Mouse (Mus musculus) kidney, postnatal 0 days (tissue): ENCODE measurements around the gene Nrgn. TPM values are rescaled to one million over a fixed set of nuclear protein-coding genes. Genes with fewer than 3 reads are reported as not detected.

Source experiments
- ATAC-seq: fragments of 200-750 bp; cut with Nextera tagmentation; replicated peaks from 2 replicates; pipeline ENCODE4 v1.8.0; 2017; ENCODE audit warnings: low read depth, moderate number of reproducible peaks, moderate TSS enrichment, moderate library complexity; ENCODE audit not compliant: low FRiP score
- DNase-seq: peaks from one replicate; pipeline ENCODE4 v3.0.0-alpha.2; 2016; ENCODE audit warnings: low spot score
- H3K27ac ChIP-seq: fragments of 300-500 bp; sonication (generic); 2 replicates; pipeline ENCODE4 v1.5.1; 2014; ENCODE audit warnings: mild to moderate bottlenecking
- H3K27me3 ChIP-seq: fragments of 300-500 bp; sonication (generic); 2 replicates; pipeline ENCODE4 v1.6.1; 2014; ENCODE audit warnings: low read length, mixed read lengths; ENCODE audit not compliant: insufficient read depth
- H3K36me3 ChIP-seq: fragments of 300-500 bp; sonication (generic); 2 replicates; pipeline ENCODE4 v1.6.1; 2014; ENCODE audit warnings: low read length, mixed read lengths; ENCODE audit not compliant: insufficient read depth
- H3K4me1 ChIP-seq: fragments of 300-500 bp; sonication (generic); replicated peaks from 2 replicates; pipeline ENCODE4 v1.6.1; 2014; ENCODE audit warnings: antibody characterized with exemption, low read length, mixed read lengths; ENCODE audit not compliant: insufficient read depth
- H3K4me2 ChIP-seq: fragments of 300-500 bp; sonication (generic); 2 replicates; pipeline ENCODE4 v1.6.1; 2014; ENCODE audit warnings: mild to moderate bottlenecking, low read length, moderate library complexity, mixed read lengths
- H3K4me3 ChIP-seq: fragments of 300-500 bp; sonication (generic); replicated peaks from 2 replicates; pipeline ENCODE4 v1.5.1; 2014; ENCODE audit warnings: low read depth, low read length
- H3K9ac ChIP-seq: fragments of 300-500 bp; sonication (generic); 2 replicates; pipeline ENCODE4 v1.6.1; 2014; ENCODE audit warnings: low read depth, low read length
- H3K9me3 ChIP-seq: fragments of 300-500 bp; sonication (generic); replicated peaks from 2 replicates; pipeline ENCODE4 v1.6.1; 2016; ENCODE audit warnings: low read length, inconsistent platforms, mixed read lengths
- CTCF ChIP-seq: IDR thresholded peaks from 2 replicates; pipeline ENCODE4 v1.5.1; 2016; ENCODE audit warnings: antibody characterized with exemption, low read depth, mild to moderate bottlenecking, moderate library complexity
- WGBS: fragments of 180-500 bp; shearing (Covaris S2); extraction: QIAGEN DNeasy Blood & Tissue Kit; methylation state at CpG from one replicate; pipeline ENCODE4 v1.1.7; 2014; 5-methylcytosine and 5-hydroxymethylcytosine counted together
- polyA plus RNA-seq: library from polyadenylated mRNA; unstranded; fragments of >200 nt; fragmentation: Nextera tagmentation; extraction: Ambion mirVana; gene quantifications from 2 replicates; pipeline ENCODE4 v1.2.1, GENCODE M21; 2015

Gene Nrgn
- polyA plus RNA-seq, 1 experiment from 2014 or later: 3.3 TPM

DNA sequence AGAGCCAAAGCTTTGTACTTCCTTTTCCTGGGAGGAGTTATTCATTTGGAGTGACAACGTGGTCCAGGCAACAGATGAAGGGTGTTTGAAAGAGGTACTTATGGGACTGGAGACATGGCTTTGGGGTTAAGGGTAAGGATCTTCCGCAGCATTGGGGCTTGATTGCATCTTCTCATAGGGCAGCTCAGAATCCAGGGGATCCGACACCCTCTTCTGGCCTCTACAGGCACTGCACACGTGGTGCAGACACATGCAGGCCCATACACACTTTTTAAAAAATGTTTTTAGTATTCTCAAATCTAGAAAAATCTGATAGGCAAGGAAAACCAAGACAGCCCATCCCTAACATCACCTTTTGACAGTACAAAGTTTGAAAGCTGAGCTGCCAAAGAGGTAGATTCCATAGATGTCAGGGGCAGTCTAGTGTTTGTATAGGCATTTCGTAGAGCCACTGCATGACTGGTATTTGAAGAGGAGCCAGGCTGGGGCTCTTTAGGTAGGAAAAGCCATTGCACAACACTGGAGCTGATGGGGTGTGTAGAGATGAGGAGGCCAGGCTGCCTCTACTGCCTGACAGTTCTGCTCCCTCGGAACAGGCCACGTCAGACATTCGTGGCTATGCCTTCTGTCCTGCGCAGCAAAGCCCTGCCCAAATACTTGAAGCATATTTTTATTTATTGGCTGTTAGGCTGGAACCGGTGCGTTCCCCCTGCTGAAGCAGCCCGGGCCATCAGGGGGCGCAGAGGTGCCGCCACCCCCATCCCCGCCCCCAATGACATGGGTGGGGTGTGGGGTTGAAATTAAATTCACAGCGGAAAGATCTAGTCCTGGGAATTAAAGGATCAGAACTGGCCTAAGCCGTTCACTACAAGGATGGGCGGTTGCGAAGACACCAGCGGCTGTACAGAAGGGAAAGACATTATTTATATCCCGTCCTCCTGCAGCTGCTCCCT is 26.0 kb downstream of the Nrgn start:
- ATAC-seq (no peak), DNase-seq (no peak)
- TF ChIP-seq CTCF: peak; percentile 48; the same call in 1 of the 2 replicates

DNA sequence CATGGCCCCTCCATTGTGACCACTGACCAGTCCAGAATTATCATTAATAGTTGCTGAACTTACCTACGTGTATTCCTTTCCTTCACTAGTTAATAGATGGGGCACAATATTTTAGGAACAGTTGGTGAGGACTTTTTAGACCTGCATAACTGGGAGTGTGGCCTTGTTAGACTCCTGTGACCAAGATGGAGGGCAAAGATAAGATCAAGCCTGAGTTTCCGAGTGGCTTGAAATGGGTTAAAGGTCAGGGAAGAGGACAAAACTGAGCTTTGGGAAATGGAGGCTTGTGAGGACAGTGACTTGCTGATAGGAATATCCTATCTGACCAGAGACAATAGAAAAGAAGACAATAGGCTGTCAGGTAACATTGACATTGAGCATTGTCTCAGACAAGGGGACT is 27.2 kb downstream of the Nrgn start:
- H3K27ac ChIP-seq: no peak overlapping the region
- peaks cover 5% of the 10 kb centered on the region; the same call in 1 of the 2 replicates for H3K36me3 ChIP-seq
- H3K27me3 ChIP-seq: peaks cover 7% of the 10 kb centered on the region; the same call in 1 of the 2 replicates
- WGBS: 86% methylated on average over 2 of the region's 2 CpGs
- peaks cover 13% of the 10 kb centered on the region; the same call in 1 of the 2 replicates for H3K4me1 ChIP-seq
- ATAC-seq (no peak), DNase-seq (no peak)
- TF ChIP-seq CTCF: no peak
- no peak overlapping the region for H3K4me2 ChIP-seq
- H3K9me3 ChIP-seq: no peaks in the 10 kb centered on the region
- H3K9ac ChIP-seq: no peak overlapping the region
- H3K4me3 ChIP-seq: no peak overlapping the region

More for the DNA sequence above, 26.0 kb downstream of the Nrgn start:
- Histone ChIP-seq H3K9ac (peak overlapping the region; percentile 32; the same call in 1 of the 2 replicates), H3K9me3 (no peaks in the 10 kb centered on the region), H3K36me3 (peaks cover 3% of the 10 kb centered on the region; the same call in 1 of the 2 replicates), H3K4me1 (peaks cover 15% of the 10 kb centered on the region; the same call in 1 of the 2 replicates), H3K27me3 (peaks cover 7% of the 10 kb centered on the region; the same call in 1 of the 2 replicates), H3K4me3 (peak overlapping the region; percentile 37), H3K27ac (peak overlapping the region; percentile 60), H3K4me2 (peak overlapping the region; percentile 71)
- WGBS: 26% methylated on average over 21 of the region's 21 CpGs

DNA sequence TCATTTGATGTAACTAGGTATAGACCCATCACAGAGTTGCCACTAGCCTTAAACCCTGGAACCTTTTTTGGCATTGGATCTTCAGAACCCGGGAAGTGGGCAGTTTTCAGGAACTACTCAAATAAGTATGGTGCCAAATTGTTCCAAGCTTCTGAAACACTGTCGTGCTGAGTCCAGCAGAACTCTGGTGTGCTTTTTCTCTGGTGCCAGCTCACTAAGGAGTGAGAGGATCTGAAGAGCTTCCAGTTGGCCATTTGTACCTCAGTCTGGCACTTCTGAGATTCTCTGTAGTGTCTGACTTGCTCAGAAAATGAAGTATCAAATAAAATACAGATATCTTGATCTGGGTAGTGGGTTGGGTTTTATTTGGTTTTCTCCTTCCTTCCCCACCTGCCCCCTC is 32.7 kb downstream of the Nrgn start:
- peaks cover 22% of the 10 kb centered on the region; the same call in 1 of the 2 replicates for H3K36me3 ChIP-seq
- H3K27me3 ChIP-seq: no peaks in the 10 kb centered on the region
- TF ChIP-seq CTCF: no peak
- no peaks in the 10 kb centered on the region for H3K9me3 ChIP-seq
- H3K27ac ChIP-seq: no peak overlapping the region
- ATAC-seq (no peak), DNase-seq (no peak)
- no peak overlapping the region for H3K9ac ChIP-seq
- no peak overlapping the region for H3K4me3 ChIP-seq
- no peaks in the 10 kb centered on the region for H3K4me1 ChIP-seq
- no peak overlapping the region for H3K4me2 ChIP-seq
- 90% methylated on average over 2 of the region's 2 CpGs for WGBS

DNA sequence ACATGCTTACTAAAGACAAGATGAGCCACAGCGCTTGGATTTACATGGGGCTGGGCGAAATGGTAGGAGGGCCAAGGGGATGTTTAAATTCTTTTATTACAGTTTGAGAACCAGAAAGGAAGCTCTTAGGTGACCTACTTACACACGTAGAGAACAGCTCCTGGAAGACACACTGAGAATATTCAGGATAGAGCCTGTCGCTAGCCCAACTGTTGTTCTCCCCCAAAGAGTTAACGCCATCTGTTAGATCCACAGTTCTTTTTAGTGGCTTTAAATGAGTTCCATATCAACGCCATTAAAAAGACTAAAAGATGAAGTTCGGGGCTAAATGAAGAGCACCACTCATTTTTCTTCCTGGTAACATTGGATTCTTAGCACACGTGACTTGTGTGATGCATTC is 33.7 kb downstream of the Nrgn start:
- Histone ChIP-seq H3K27me3 (no peaks in the 10 kb centered on the region), H3K27ac (no peak overlapping the region), H3K9ac (no peak overlapping the region), H3K4me2 (no peak overlapping the region), H3K9me3 (no peaks in the 10 kb centered on the region), H3K4me1 (0 out of 2 replicates have a peak, but pooled peaks cover 3% of the 10 kb centered on the region), H3K36me3 (0 out of 2 replicates have a peak, but pooled peaks cover 22% of the 10 kb centered on the region), H3K4me3 (no peak overlapping the region)
- DNase-seq (no peak), ATAC-seq (no peak)
- no peak for TF ChIP-seq CTCF
- 95% methylated on average over 8 of the region's 8 CpGs for WGBS

DNA sequence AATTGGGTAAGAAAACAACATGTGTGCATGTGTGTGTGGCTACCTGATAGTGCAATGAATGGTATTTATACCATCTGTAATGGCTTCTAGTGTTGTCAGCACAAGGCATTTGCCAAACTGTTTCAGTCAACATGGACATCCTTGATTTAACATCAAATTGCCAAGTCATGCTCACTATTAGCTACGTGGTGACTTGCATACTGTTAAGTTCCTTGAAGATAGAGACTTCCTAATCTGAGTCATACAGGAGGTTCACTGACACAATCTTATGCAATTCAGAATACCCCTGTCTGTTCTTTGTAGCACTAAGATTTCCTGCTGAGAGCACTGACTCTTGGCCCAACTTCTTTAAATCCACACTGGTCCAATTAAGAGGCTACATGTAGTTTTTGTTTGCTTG is 35.2 kb downstream of the Nrgn start:
- ATAC-seq (no peak), DNase-seq (no peak)
- 83% methylated on average over 1 of the region's 1 CpGs for WGBS
- no peak for TF ChIP-seq CTCF
- Histone ChIP-seq H3K36me3 (0 out of 2 replicates have a peak, but pooled peaks cover 22% of the 10 kb centered on the region), H3K4me2 (no peak overlapping the region), H3K27ac (no peak overlapping the region), H3K4me3 (no peak overlapping the region), H3K9me3 (no peaks in the 10 kb centered on the region), H3K27me3 (no peaks in the 10 kb centered on the region), H3K9ac (no peak overlapping the region), H3K4me1 (0 out of 2 replicates have a peak, but pooled peaks cover 3% of the 10 kb centered on the region)

DNA sequence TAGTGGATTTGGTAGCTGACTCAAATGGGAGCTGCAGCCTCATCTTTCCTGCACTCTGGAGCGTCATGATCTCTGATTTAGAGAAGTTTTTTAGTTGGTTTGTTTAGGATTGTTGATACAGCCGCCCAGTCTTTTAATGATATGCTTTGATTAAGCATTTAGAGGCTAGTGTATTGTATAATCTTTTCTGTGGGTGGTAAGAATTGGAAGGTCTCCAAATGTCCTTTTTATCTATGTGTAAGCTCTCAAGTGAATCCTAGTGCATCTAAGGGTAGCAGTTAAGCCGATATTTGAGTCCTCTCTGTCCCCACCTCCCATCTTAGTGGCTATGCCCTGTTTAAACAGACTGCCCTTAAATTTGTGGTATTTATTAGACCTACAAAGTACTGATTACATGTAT is 38.2 kb downstream of the Nrgn start:
- WGBS: 55% methylated on average over 3 of the region's 3 CpGs
- ATAC-seq: no peak
- no peak for TF ChIP-seq CTCF
- Histone ChIP-seq H3K9me3 (no peaks in the 10 kb centered on the region), H3K27ac (peak overlapping the region; percentile 15; the same call in 1 of the 2 replicates), H3K4me2 (no peak overlapping the region), H3K27me3 (no peaks in the 10 kb centered on the region), H3K4me3 (no peak overlapping the region), H3K9ac (no peak overlapping the region), H3K36me3 (0 out of 2 replicates have a peak, but pooled peaks cover 7% of the 10 kb centered on the region), H3K4me1 (0 out of 2 replicates have a peak, but pooled peaks cover 3% of the 10 kb centered on the region)
- no peak for DNase-seq
